Mouse (Mus musculus): ENCODE measurements around the gene Fabp2. TPM values are rescaled to one million over a fixed set of nuclear protein-coding genes. Genes with fewer than 3 reads are reported as not detected.

The Fabp2 gene
- polyA plus RNA-seq (2012; rRNA removed) = 0.18 TPM in 1 of 2 replicates, not detected in the other

GRCm38 (mm10) chr3:122894772-122895171 lies at the start of gene Fabp2:
TSS of gene Fabp2 (plus strand) at chr3:122895072.
- no peak within 1 kb of the TSS for H3K27ac ChIP-seq (ENCODE audit: control insufficient read depth, insufficient read depth, low read length)

GRCm38 (mm10) chr3:122848410-122849034 lies 46.4 kb upstream of the Fabp2 start:
- DNase-seq = no peak
- WGBS = 62% methylated on average over 5 of the region's 5 CpGs
- H3K36me3 ChIP-seq (ENCODE audit: control insufficient read depth, insufficient read depth, low read length) = no peaks in the 10 kb centered on the region
- TF ChIP-seq CTCF (IDR thresholded peaks at IDR 0.05; ENCODE audit: borderline replicate concordance, control insufficient read depth, extremely low read depth, insufficient read depth, low read length, poor library complexity) (no peak), POLR2A (IDR thresholded peaks at IDR 0.05; ENCODE audit: control insufficient read depth, extremely low read depth, insufficient read depth, low read length, poor library complexity) (no peak)
- H3K4me3 ChIP-seq (ENCODE audit: control insufficient read depth, insufficient read depth, low read length) = no peak overlapping the region
- H3K27ac ChIP-seq (ENCODE audit: control insufficient read depth, insufficient read depth, low read length) = no peak overlapping the region
- H3K4me1 ChIP-seq (replicated peaks; ENCODE audit: control insufficient read depth, insufficient read depth, low read length) = no peaks in the 10 kb centered on the region
- H3K27me3 ChIP-seq (ENCODE audit: control insufficient read depth, insufficient read depth, low read length) = no peaks in the 10 kb centered on the region

More at GRCm38 (mm10) chr3:122894772-122895171, at the start of gene Fabp2:
- Histone ChIP-seq H3K4me1 (replicated peaks; ENCODE audit: control insufficient read depth, insufficient read depth, low read length) (no peaks in the 10 kb centered on the region), H3K4me3 (ENCODE audit: control insufficient read depth, insufficient read depth, low read length) (no peak within 1 kb of the TSS), H3K27me3 (ENCODE audit: control insufficient read depth, insufficient read depth, low read length) (no peaks in the 10 kb centered on the region), H3K36me3 (ENCODE audit: control insufficient read depth, insufficient read depth, low read length) (no peaks in the 10 kb centered on the region)
- no peak for DNase-seq
- WGBS = 98% methylated on average over 3 of the region's 3 CpGs
- TF ChIP-seq CTCF (IDR thresholded peaks at IDR 0.05; ENCODE audit: borderline replicate concordance, control insufficient read depth, extremely low read depth, insufficient read depth, low read length, poor library complexity) (no peak), POLR2A (IDR thresholded peaks at IDR 0.05; ENCODE audit: control insufficient read depth, extremely low read depth, insufficient read depth, low read length, poor library complexity) (no peak)

GRCm38 (mm10) chr3:122855149-122855548 lies 39.7 kb upstream of the Fabp2 start:
- 93% methylated on average over 11 of the region's 11 CpGs for WGBS
- H3K27me3 ChIP-seq (ENCODE audit: control insufficient read depth, insufficient read depth, low read length) = no peaks in the 10 kb centered on the region
- no peak overlapping the region for H3K4me3 ChIP-seq (ENCODE audit: control insufficient read depth, insufficient read depth, low read length)
- H3K36me3 ChIP-seq (ENCODE audit: control insufficient read depth, insufficient read depth, low read length) = no peaks in the 10 kb centered on the region
- TF ChIP-seq POLR2A (IDR thresholded peaks at IDR 0.05; ENCODE audit: control insufficient read depth, extremely low read depth, insufficient read depth, low read length, poor library complexity) (no peak), CTCF (IDR thresholded peaks at IDR 0.05; ENCODE audit: borderline replicate concordance, control insufficient read depth, extremely low read depth, insufficient read depth, low read length, poor library complexity) (no peak)
- no peak overlapping the region for H3K27ac ChIP-seq (ENCODE audit: control insufficient read depth, insufficient read depth, low read length)
- H3K4me1 ChIP-seq (replicated peaks; ENCODE audit: control insufficient read depth, insufficient read depth, low read length) = no peaks in the 10 kb centered on the region
- DNase-seq = no peak

- DNase-seq = no peak
- Histone ChIP-seq H3K27me3 (ENCODE audit: control insufficient read depth, insufficient read depth, low read length) (no peaks in the 10 kb centered on the region), H3K27ac (ENCODE audit: control insufficient read depth, insufficient read depth, low read length) (no peak overlapping the region), H3K4me1 (replicated peaks; ENCODE audit: control insufficient read depth, insufficient read depth, low read length) (no peaks in the 10 kb centered on the region), H3K4me3 (ENCODE audit: control insufficient read depth, insufficient read depth, low read length) (no peak overlapping the region), H3K36me3 (ENCODE audit: control insufficient read depth, insufficient read depth, low read length) (no peaks in the 10 kb centered on the region)
- TF ChIP-seq CTCF (IDR thresholded peaks at IDR 0.05; ENCODE audit: borderline replicate concordance, control insufficient read depth, extremely low read depth, insufficient read depth, low read length, poor library complexity) (no peak), POLR2A (IDR thresholded peaks at IDR 0.05; ENCODE audit: control insufficient read depth, extremely low read depth, insufficient read depth, low read length, poor library complexity) (no peak)
- 76% methylated on average over 2 of the region's 2 CpGs for WGBS
These were observed 35.0 kb upstream of the Fabp2 start for GRCm38 (mm10) chr3:122859829-122860228.

- H3K27me3 ChIP-seq (ENCODE audit: control insufficient read depth, insufficient read depth, low read length) = no peaks in the 10 kb centered on the region
- no peaks in the 10 kb centered on the region for H3K4me1 ChIP-seq (replicated peaks; ENCODE audit: control insufficient read depth, insufficient read depth, low read length)
- no peaks in the 10 kb centered on the region for H3K36me3 ChIP-seq (ENCODE audit: control insufficient read depth, insufficient read depth, low read length)
- TF ChIP-seq CTCF (IDR thresholded peaks at IDR 0.05; ENCODE audit: borderline replicate concordance, control insufficient read depth, extremely low read depth, insufficient read depth, low read length, poor library complexity) = no peak
- TF ChIP-seq POLR2A (IDR thresholded peaks at IDR 0.05; ENCODE audit: control insufficient read depth, extremely low read depth, insufficient read depth, low read length, poor library complexity) = no peak
- WGBS = 92% methylated on average over 12 of the region's 12 CpGs
- DNase-seq = no peak
- no peak overlapping the region for H3K4me3 ChIP-seq (ENCODE audit: control insufficient read depth, insufficient read depth, low read length)
- no peak overlapping the region for H3K27ac ChIP-seq (ENCODE audit: control insufficient read depth, insufficient read depth, low read length)
These were observed 34.0 kb upstream of the Fabp2 start for GRCm38 (mm10) chr3:122860573-122861498.

- Histone ChIP-seq H3K36me3 (ENCODE audit: control insufficient read depth, insufficient read depth, low read length) (no peaks in the 10 kb centered on the region), H3K4me3 (ENCODE audit: control insufficient read depth, insufficient read depth, low read length) (no peak overlapping the region), H3K4me1 (replicated peaks; ENCODE audit: control insufficient read depth, insufficient read depth, low read length) (no peaks in the 10 kb centered on the region), H3K27ac (ENCODE audit: control insufficient read depth, insufficient read depth, low read length) (no peak overlapping the region), H3K27me3 (ENCODE audit: control insufficient read depth, insufficient read depth, low read length) (no peaks in the 10 kb centered on the region)
- DNase-seq = no peak
- WGBS = 95% methylated on average over 4 of the region's 4 CpGs
- TF ChIP-seq POLR2A (IDR thresholded peaks at IDR 0.05; ENCODE audit: control insufficient read depth, extremely low read depth, insufficient read depth, low read length, poor library complexity) (no peak), CTCF (IDR thresholded peaks at IDR 0.05; ENCODE audit: borderline replicate concordance, control insufficient read depth, extremely low read depth, insufficient read depth, low read length, poor library complexity) (no peak)
These were observed 29.8 kb upstream of the Fabp2 start for GRCm38 (mm10) chr3:122865092-122865491.
